8 mouse cellular contexts compared by ENCODE assay signal in the genomic region with DNA sequence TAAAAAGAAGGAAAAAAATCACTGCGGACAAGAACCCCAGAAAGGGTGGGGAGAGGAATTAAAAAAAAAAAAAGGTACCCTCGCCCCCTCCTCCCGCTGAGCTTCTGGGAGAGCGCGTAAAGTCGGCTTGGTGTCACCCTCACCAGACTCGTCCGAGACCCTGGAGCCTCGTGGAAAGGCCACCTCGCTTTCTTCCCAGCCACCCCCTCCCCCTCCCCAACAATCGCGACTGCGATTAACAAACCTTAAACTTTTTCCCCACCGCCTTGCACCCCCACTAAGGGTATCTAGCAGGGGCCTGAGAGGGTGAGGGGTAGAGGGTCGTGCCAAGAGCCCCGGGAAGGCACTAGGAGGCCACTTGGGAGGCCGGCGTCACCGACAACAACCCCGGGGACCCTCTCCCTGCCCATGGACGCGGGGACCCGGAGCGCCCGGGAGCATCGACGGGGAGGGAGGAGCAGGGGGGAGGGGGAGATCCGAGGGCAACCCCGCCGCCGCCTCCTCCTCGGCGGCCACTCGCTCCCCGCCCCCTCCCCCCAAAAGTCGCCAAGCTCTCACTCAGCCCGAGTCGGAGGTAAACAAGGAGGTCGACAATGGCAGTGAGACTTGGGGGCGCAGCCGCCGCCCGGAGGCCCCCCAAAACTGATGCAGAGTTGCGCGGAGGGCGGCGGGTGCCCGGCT. TPM values are rescaled to one million over a fixed set of nuclear protein-coding genes. Genes with fewer than 3 reads are reported as not detected.
DNase-seq lines count a peak whose midpoint lies in the region; ATAC-seq and TF ChIP-seq lines count a peak whose summit lies in the region.

No protein-coding gene starts in this region.

- no peak for DNase-seq in kidney, adult 11 months
- peak; percentile 34 for DNase-seq in Muller cell, postnatal 12 days (ENCODE audit: inconsistent ontology term)
- peak; percentile 75 for DNase-seq in embryo, embryonic 11 days
- DNase-seq in heart, postnatal 10 days, result peak; percentile 44 to 55
- no peak for DNase-seq in liver, embryonic 13.5 days
- no peak for DNase-seq in layer of hippocampus, adult 9-11 months

- H3K4me3 ChIP-seq in kidney, embryonic 15.5 days (replicated peaks), result peak overlapping the region; percentile 86
- peak overlapping the region; percentile 65 for H3K4me3 ChIP-seq in liver, embryonic 13.5 days (replicated peaks)
- H3K4me3 ChIP-seq in small intestine, adult 2 months (ENCODE audit: low read depth, low read length), result peak overlapping the region; percentile 78

- no peak for TF ChIP-seq POLR2A in small intestine, adult 2 months (IDR thresholded peaks at IDR 0.05; ENCODE audit: low read depth, low read length)

- H3K36me3 ChIP-seq in kidney, embryonic 15.5 days, result no peaks in the 10 kb centered on the region
- no peaks in the 10 kb centered on the region for H3K36me3 ChIP-seq in liver, embryonic 13.5 days
- no peaks in the 10 kb centered on the region for H3K36me3 ChIP-seq in small intestine, adult 2 months (ENCODE audit: control insufficient read depth, insufficient read depth, low read length)

- H3K4me1 ChIP-seq in kidney, embryonic 15.5 days, result peaks cover 9% of the 10 kb centered on the region; the same call in 1 of the 2 replicates
- 0 out of 2 replicates have a peak, but pooled peaks cover 5% of the 10 kb centered on the region for H3K4me1 ChIP-seq in liver, embryonic 13.5 days (replicated peaks)
- H3K4me1 ChIP-seq in small intestine, adult 2 months (ENCODE audit: control insufficient read depth, insufficient read depth, insufficient read length, low read length), result no peaks in the 10 kb centered on the region

- intact Hi-C loops in heart, postnatal 10 days (cut with DNase I), result no loop called here

- WGBS in kidney, embryonic 15.5 days, result under 1% methylated on average over 44 of the region's 48 CpGs
- WGBS in liver, embryonic 13.5 days (ENCODE audit: insufficient replicate concordance), result under 1% methylated on average over 39 of the region's 48 CpGs
- 1% methylated on average over 48 of the region's 48 CpGs for WGBS in small intestine, adult 2 months

- ATAC-seq in kidney, embryonic 15.5 days (replicated peaks; ENCODE audit: low FRiP score), result peak; percentile 62
- no peak; the same call in 1 of the 2 replicates for ATAC-seq in liver, embryonic 13.5 days (ENCODE audit: low read depth)

- H3K27me3 ChIP-seq in kidney, embryonic 15.5 days, result peaks cover 25% of the 10 kb centered on the region
- peaks cover 35% of the 10 kb centered on the region for H3K27me3 ChIP-seq in liver, embryonic 13.5 days
- peaks cover 23% of the 10 kb centered on the region for H3K27me3 ChIP-seq in small intestine, adult 2 months (ENCODE audit: control insufficient read depth, insufficient read depth, low read length)

- TF ChIP-seq CTCF in small intestine, adult 2 months (IDR thresholded peaks at IDR 0.05; ENCODE audit: extremely low read depth, insufficient read length, insufficient replicate concordance, low read depth, low read length), result no peak

- H3K4me2 ChIP-seq in kidney, embryonic 15.5 days, result peak overlapping the region; percentile 91
- peak overlapping the region; percentile 82 for H3K4me2 ChIP-seq in liver, embryonic 13.5 days

- peak overlapping the region; percentile 61 for H3K27ac ChIP-seq in kidney, embryonic 15.5 days
- H3K27ac ChIP-seq in liver, embryonic 13.5 days, result no peak overlapping the region
- no peak overlapping the region for H3K27ac ChIP-seq in small intestine, adult 2 months (ENCODE audit: insufficient read depth, low read depth, low read length)

- H3K9me3 ChIP-seq in kidney, embryonic 15.5 days (replicated peaks), result no peaks in the 10 kb centered on the region
- no peaks in the 10 kb centered on the region for H3K9me3 ChIP-seq in liver, embryonic 13.5 days (replicated peaks)

- H3K9ac ChIP-seq in kidney, embryonic 15.5 days, result peak overlapping the region; percentile 72
- peak overlapping the region; percentile 59 for H3K9ac ChIP-seq in liver, embryonic 13.5 days

RNA-seq across cellular contexts. Expression of gene Satb1, which starts 20.7 kb away (rescaled TPM):
- polyA plus RNA-seq in kidney, embryonic 15.5 days (2015; fragmentation: Nextera tagmentation; extraction: Ambion mirVana), result 6.7 and 7.4 TPM in 2 replicates
- total RNA-seq in heart, postnatal 10 days (2021), result 10 to 100 TPM; 28.9 to 35.1 TPM
- polyA plus RNA-seq in liver, embryonic 13.5 days (2015; fragmentation: Nextera tagmentation; extraction: Ambion mirVana), result 1.2 and 1.6 TPM in 2 replicates
- polyA plus RNA-seq in small intestine, adult 2 months (2012; rRNA removed), result 1.8 and 2.5 TPM in 2 replicates

Comparison
In these comparisons a context has a peak if more than half of its experiments do, and no peak if none do; other contexts are left out.
1. DNase-seq: peak in Muller cell, postnatal 12 days (single experiment), embryo, embryonic 11 days (single experiment) and heart, postnatal 10 days (2 of 2); none in kidney, adult 11 months (single experiment), liver, embryonic 13.5 days (single experiment) and layer of hippocampus, adult 9-11 months (single experiment).
2. Peak in every context shown above with its lines, with median percentiles within 50 percentile points of each other: H3K4me3 ChIP-seq.